30 mouse cellular contexts compared by ENCODE assay signal in genomic region chr16:62125779-62126178, GRCm38 (mm10).
A peak's percentile ranks its signal among the peaks of the same experiment; 100 is the strongest.
DNase-seq lines count a peak whose midpoint lies in the region; ATAC-seq and TF ChIP-seq lines count a peak whose summit lies in the region.
"Had no signal": no experiment of that assay in that cellular context is flagged by ENCODE, and none has a peak within 500 bp of the region (broad histone marks: within the 10 kb centered on the region; RNA-seq: fewer than 3 reads in every experiment).

No protein-coding gene starts in this region.

- H3K27ac ChIP-seq in forebrain, postnatal 0 days (ENCODE audit: low read depth, low read length), result no peak overlapping the region
- H3K27ac ChIP-seq in forebrain, embryonic 16.5 days (ENCODE audit: low read length), result no peak overlapping the region
- H3K27ac ChIP-seq in hindbrain, postnatal 0 days, result no peak overlapping the region
- H3K27ac ChIP-seq in hindbrain, embryonic 13.5 days, result no peak overlapping the region
- H3K27ac ChIP-seq: embryonic facial prominence, embryonic 12.5 days; embryonic facial prominence, embryonic 15.5 days; heart, embryonic 15.5 days; hindbrain, embryonic 15.5 days had no signal

- no peak for ATAC-seq in forebrain, postnatal 0 days
- no peak for ATAC-seq in forebrain, embryonic 16.5 days
- ATAC-seq in hindbrain, postnatal 0 days, result peak; percentile 72
- no peak for ATAC-seq in hindbrain, embryonic 13.5 days (ENCODE audit: low FRiP score)
- ATAC-seq: inflammation-experienced regulatory T-cells, adult 6 months; intestine, embryonic 16.5 days; Patski had no signal

- H3K4me1 ChIP-seq in forebrain, postnatal 0 days (ENCODE audit: insufficient read depth), result no peaks in the 10 kb centered on the region
- no peaks in the 10 kb centered on the region for H3K4me1 ChIP-seq in forebrain, embryonic 16.5 days (replicated peaks; ENCODE audit: control insufficient read depth, insufficient read depth, low read length)
- no peaks in the 10 kb centered on the region for H3K4me1 ChIP-seq in hindbrain, postnatal 0 days (ENCODE audit: insufficient read depth, low read length)
- no peaks in the 10 kb centered on the region for H3K4me1 ChIP-seq in hindbrain, embryonic 13.5 days (replicated peaks)
- H3K4me1 ChIP-seq: embryonic facial prominence, embryonic 12.5 days; embryonic facial prominence, embryonic 15.5 days; heart, embryonic 12.5 days; heart, embryonic 15.5 days; hindbrain, embryonic 15.5 days had no signal

- H3K36me3 ChIP-seq in forebrain, postnatal 0 days (ENCODE audit: insufficient read depth), result no peaks in the 10 kb centered on the region
- H3K36me3 ChIP-seq in forebrain, embryonic 16.5 days (ENCODE audit: control insufficient read depth, insufficient read depth), result no peaks in the 10 kb centered on the region
- no peaks in the 10 kb centered on the region for H3K36me3 ChIP-seq in hindbrain, postnatal 0 days (ENCODE audit: insufficient read depth, low read length)
- H3K36me3 ChIP-seq in hindbrain, embryonic 13.5 days, result no peaks in the 10 kb centered on the region
- H3K36me3 ChIP-seq: embryonic facial prominence, embryonic 12.5 days; embryonic facial prominence, embryonic 15.5 days; G1E; heart, embryonic 12.5 days; heart, embryonic 15.5 days; hindbrain, embryonic 15.5 days had no signal

- H3K27me3 ChIP-seq in forebrain, postnatal 0 days (ENCODE audit: insufficient read depth, low read length), result no peaks in the 10 kb centered on the region
- no peaks in the 10 kb centered on the region for H3K27me3 ChIP-seq in forebrain, embryonic 16.5 days (replicated peaks; ENCODE audit: control insufficient read depth, insufficient read depth, low read length)
- no peaks in the 10 kb centered on the region for H3K27me3 ChIP-seq in hindbrain, postnatal 0 days (ENCODE audit: insufficient read depth, low read length)
- H3K27me3 ChIP-seq in hindbrain, embryonic 13.5 days, result no peaks in the 10 kb centered on the region
- H3K27me3 ChIP-seq: CH12.LX; embryonic facial prominence, embryonic 12.5 days; embryonic facial prominence, embryonic 15.5 days; heart, embryonic 12.5 days; heart, embryonic 15.5 days; hindbrain, embryonic 15.5 days; Patski had no signal

- TF ChIP-seq CTCF in forebrain, postnatal 0 days (IDR thresholded peaks at IDR 0.05; ENCODE audit: low read depth), result no peak
- no peak for TF ChIP-seq CTCF in hindbrain, postnatal 0 days (IDR thresholded peaks at IDR 0.05; ENCODE audit: low read depth)
- no peak for TF ChIP-seq CTCF in brain, embryonic 14.5 days (IDR thresholded peaks at IDR 0.05; ENCODE audit: borderline replicate concordance, extremely low read depth, insufficient read depth, insufficient read length)

- DNase-seq in cerebellum, postnatal 14 days, result peak; percentile 1 to 6
- DNase-seq in cerebellum, adult 18-20 months, result no peak
- peak; percentile 2 for DNase-seq in forebrain, postnatal 0 days
- DNase-seq in hindbrain, postnatal 0 days (ENCODE audit: low spot score), result peak; percentile 55
- peak; percentile 19 for DNase-seq in brain, embryonic 14.5 days (ENCODE audit: low read depth)
- DNase-seq in retina, embryonic 14.5 days (ENCODE audit: low spot score), result no peak
- DNase-seq: adrenal gland, postnatal 10 days; adrenal gland, postnatal 36 days; B cell, adult 2 months; cerebellum, adult 11-12 months; cerebellum, adult 9-10 months; cerebellum, postnatal 36 days; gastrocnemius, postnatal 25 days; heart, adult 18-20 months; heart, postnatal 10 days; heart, postnatal 36 days; kidney, adult 18-20 months; kidney, adult 9 months had no signal

- 52% methylated on average over 1 of the region's 1 CpGs for WGBS in forebrain, postnatal 0 days
- 54% methylated on average over 1 of the region's 1 CpGs for WGBS in forebrain, embryonic 16.5 days
- 34% methylated on average over 1 of the region's 1 CpGs for WGBS in hindbrain, postnatal 0 days
- 55% methylated on average over 1 of the region's 1 CpGs for WGBS in hindbrain, embryonic 13.5 days

- no peak overlapping the region for H3K4me2 ChIP-seq in forebrain, postnatal 0 days (ENCODE audit: low read depth)
- no peak overlapping the region for H3K4me2 ChIP-seq in forebrain, embryonic 16.5 days (ENCODE audit: low read length)
- no peak overlapping the region for H3K4me2 ChIP-seq in hindbrain, postnatal 0 days (ENCODE audit: low read depth, low read length)
- H3K4me2 ChIP-seq in hindbrain, embryonic 13.5 days, result no peak overlapping the region
- H3K4me2 ChIP-seq: embryonic facial prominence, embryonic 12.5 days; embryonic facial prominence, embryonic 15.5 days; heart, embryonic 12.5 days; heart, embryonic 15.5 days; hindbrain, embryonic 15.5 days had no signal

- no peak overlapping the region for H3K4me3 ChIP-seq in forebrain, postnatal 0 days (ENCODE audit: low read depth, low read length)
- H3K4me3 ChIP-seq in forebrain, embryonic 16.5 days (replicated peaks; ENCODE audit: low read length), result no peak overlapping the region
- H3K4me3 ChIP-seq in hindbrain, postnatal 0 days (ENCODE audit: low read length), result no peak overlapping the region
- H3K4me3 ChIP-seq in hindbrain, embryonic 13.5 days, result no peak overlapping the region
- H3K4me3 ChIP-seq: embryonic facial prominence, embryonic 12.5 days; embryonic facial prominence, embryonic 15.5 days; heart, embryonic 12.5 days; heart, embryonic 15.5 days; hindbrain, embryonic 15.5 days had no signal

- H3K9ac ChIP-seq in forebrain, postnatal 0 days, result no peak overlapping the region
- no peak overlapping the region for H3K9ac ChIP-seq in forebrain, embryonic 16.5 days (replicated peaks; ENCODE audit: low read depth, low read length)
- H3K9ac ChIP-seq in hindbrain, postnatal 0 days (replicated peaks; ENCODE audit: low read length), result no peak overlapping the region
- no peak overlapping the region for H3K9ac ChIP-seq in hindbrain, embryonic 13.5 days
- H3K9ac ChIP-seq: embryonic facial prominence, embryonic 12.5 days; embryonic facial prominence, embryonic 15.5 days; heart, embryonic 12.5 days; heart, embryonic 15.5 days; hindbrain, embryonic 15.5 days had no signal

- TF ChIP-seq POLR2A in brain, embryonic 14.5 days (IDR thresholded peaks at IDR 0.05; ENCODE audit: borderline replicate concordance, extremely low read depth, insufficient read depth, insufficient read length, poor library complexity, severe bottlenecking), result no peak

- H3K9me3 ChIP-seq in forebrain, postnatal 0 days (ENCODE audit: low read length), result no peaks in the 10 kb centered on the region
- H3K9me3 ChIP-seq in forebrain, embryonic 16.5 days (ENCODE audit: control insufficient read depth, low read length), result no peaks in the 10 kb centered on the region
- no peaks in the 10 kb centered on the region for H3K9me3 ChIP-seq in hindbrain, postnatal 0 days (ENCODE audit: low read length)
- H3K9me3 ChIP-seq in hindbrain, embryonic 13.5 days, result no peaks in the 10 kb centered on the region
- H3K9me3 ChIP-seq: embryonic facial prominence, embryonic 12.5 days; embryonic facial prominence, embryonic 15.5 days; G1E; heart, embryonic 12.5 days; heart, embryonic 15.5 days; hindbrain, embryonic 15.5 days had no signal

Comparison
In these comparisons a context has a peak if more than half of its experiments do, and no peak if none do; other contexts are left out.
1. DNase-seq: peak in cerebellum, postnatal 14 days (2 of 2), forebrain, postnatal 0 days (single experiment), hindbrain, postnatal 0 days (single experiment) and brain, embryonic 14.5 days (single experiment); none in cerebellum, adult 18-20 months (0 of 2) and retina, embryonic 14.5 days (single experiment).